Mouse (Mus musculus): ENCODE data around the gene Lrrc34.

DNA sequence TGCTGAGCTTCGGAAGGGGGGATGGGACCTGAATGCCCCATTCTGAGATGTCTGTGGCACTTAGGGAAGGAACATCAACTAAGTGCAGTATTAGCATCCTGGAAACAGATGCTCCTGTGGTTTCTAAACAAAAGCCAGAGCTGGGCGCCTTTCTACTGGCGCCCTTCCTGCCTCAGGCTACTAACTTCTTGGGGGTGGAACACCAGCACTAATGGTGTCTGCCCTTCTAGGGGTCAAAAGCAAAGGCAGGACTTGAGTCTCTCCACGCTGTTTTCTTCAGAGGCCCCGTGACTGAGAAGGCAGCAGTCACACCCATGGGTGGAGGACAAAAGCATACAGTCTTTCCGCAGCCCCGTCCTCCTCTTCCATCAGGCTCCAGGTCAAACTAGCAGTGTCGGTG, 908 bp downstream of the Lrrc34 start:
- TF ChIP-seq CTCF (IDR thresholded peaks at IDR 0.05; ENCODE audit: control insufficient read depth, insufficient read depth, insufficient replicate concordance, low read depth, low read length) (no peak), POLR2A (IDR thresholded peaks at IDR 0.05; ENCODE audit: control insufficient read depth, low read depth, low read length) (no peak)
